Mouse (Mus musculus) heart, adult 2 months (tissue): ENCODE measurements around the gene U2af2. TPM values are rescaled to one million over a fixed set of nuclear protein-coding genes. Genes with fewer than 3 reads are reported as not detected.

Experiments
- DNase-seq, 2 experiments: peaks; one replicate each; pipeline ENCODE4 v3.0.0; 2021
- H3K27ac ChIP-seq: fragments of 200-600 bp; 2 replicates; pipeline ENCODE4 v1.8.1; 2022
- H3K27me3 ChIP-seq: fragments of 200-500 bp; 2 replicates; pipeline ENCODE4 v1.6.1; 2012; ENCODE audit warnings: mild to moderate bottlenecking, low read length, inconsistent platforms, mixed read lengths; ENCODE audit not compliant: control insufficient read depth, insufficient read depth
- H3K36me3 ChIP-seq: fragments of 200-500 bp; 2 replicates; pipeline ENCODE4 v1.6.1; 2012; ENCODE audit warnings: low read length, inconsistent platforms; ENCODE audit not compliant: control insufficient read depth, insufficient read depth
- H3K4me1 ChIP-seq: fragments of 200-500 bp; 2 replicates; pipeline ENCODE4 v1.6.1; 2011; ENCODE audit warnings: low read length; ENCODE audit not compliant: control insufficient read depth, insufficient read depth
- H3K4me3 ChIP-seq: fragments of 200-600 bp; 2 replicates; pipeline ENCODE4 v1.8.1; 2022
- H3K79me2 ChIP-seq: fragments of 200-500 bp; replicated peaks from 2 replicates; pipeline ENCODE4 v1.6.1; 2012; ENCODE audit warnings: mild to moderate bottlenecking, inconsistent platforms, low read length, moderate library complexity, mixed read lengths; ENCODE audit not compliant: control insufficient read depth, insufficient read depth
- H3K9ac ChIP-seq: fragments of 200-500 bp; 2 replicates; pipeline ENCODE4 v1.6.1; 2012; ENCODE audit warnings: low read depth, mild to moderate bottlenecking, control low read depth, inconsistent platforms, low read length, mixed read lengths
- CTCF ChIP-seq: fragments of 200-600 bp; IDR thresholded peaks from 2 replicates; pipeline ENCODE4 v1.8.1; 2022; ENCODE audit warnings: antibody characterized with exemption, mild to moderate bottlenecking, moderate library complexity
- EP300 ChIP-seq: fragments of 200-500 bp; IDR thresholded peaks from 2 replicates; pipeline ENCODE4 v1.6.1; 2011; ENCODE audit warnings: low read depth, low read length, control low read depth; ENCODE audit not compliant: insufficient read depth
- POLR2A ChIP-seq: fragments of 200-500 bp; IDR thresholded peaks from 2 replicates; pipeline ENCODE4 v1.6.1; 2011; ENCODE audit warnings: mild to moderate bottlenecking, low read depth, low read length, control low read depth; ENCODE audit not compliant: insufficient read depth
- WGBS: fragments of 180-500 bp; shearing (Covaris S2); methylation state at CpG from one replicate; pipeline ENCODE4 v1.1.7; 2018; 5-methylcytosine and 5-hydroxymethylcytosine counted together
- intact Hi-C: fragments of 180-260 bp; cut with DNase I; formaldehyde crosslinking; loops from one replicate; pipeline ENCODE4 v1.15.1; 2025
- polyA plus RNA-seq: library from polyadenylated mRNA; depleted of rRNA; stranded (reverse); fragments of >200 nt; gene quantifications from 2 replicates; pipeline ENCODE4 v1.2.3, GENCODE M21; 2012
- total RNA-seq, 2 experiments: library from RNA; stranded (reverse); gene quantifications; 2 replicates each; pipeline ENCODE4 v1.2.3; 2021

The U2af2 gene
- total and polyA plus RNA-seq, 3 experiments: 65.6 to 84.4 (median 68.5) TPM

GRCm38 (mm10) chr7:5033818-5034217, 28.1 kb upstream of the U2af2 start, which contains the start of gene 4632433K11Rik:
Gene 4632433K11Rik, plus strand, starts transcription at chr7:5034118.
- Histone ChIP-seq H3K36me3 (no peaks in the 10 kb centered on the region; the same call in 1 of the 2 replicates), H3K4me3 (no peak within 1 kb of the TSS), H3K27me3 (no peaks in the 10 kb centered on the region), H3K27ac (no peak within 1 kb of the TSS), H3K9ac (no peak within 1 kb of the TSS), H3K79me2 (peaks cover 2% of the 10 kb centered on the region; the same call in 1 of the 2 replicates), H3K4me1 (no peaks in the 10 kb centered on the region; the same call in 1 of the 2 replicates)
- intact Hi-C loops: no loop called here
- TF ChIP-seq CTCF (no peak), POLR2A (no peak), EP300 (no peak)
- no peak for DNase-seq
- WGBS: 88% methylated on average over 3 of the region's 3 CpGs

GRCm38 (mm10) chr7:5035628-5036027, 26.3 kb upstream of the U2af2 start:
- no peaks in the 10 kb centered on the region; the same call in 1 of the 2 replicates for H3K36me3 ChIP-seq
- H3K4me3 ChIP-seq: no peak overlapping the region
- intact Hi-C loops: loop anchor here (2.0 kb wide), 1 partner anchor 15 kb away; the partner anchor contains the start of gene Zfp580

GRCm38 (mm10) chr7:5036136-5036535, 25.8 kb upstream of the U2af2 start:
- Histone ChIP-seq H3K4me1 (no peaks in the 10 kb centered on the region; the same call in 1 of the 2 replicates), H3K9ac (no peak overlapping the region), H3K36me3 (no peaks in the 10 kb centered on the region; the same call in 1 of the 2 replicates), H3K27ac (no peak overlapping the region), H3K27me3 (no peaks in the 10 kb centered on the region), H3K4me3 (no peak overlapping the region), H3K79me2 (no peaks in the 10 kb centered on the region)
- intact Hi-C loops: loop anchor here (2.0 kb wide), 1 partner anchor 15 kb away; the partner anchor contains the start of gene Zfp580
- TF ChIP-seq CTCF (no peak), EP300 (no peak), POLR2A (no peak)
- 93% methylated on average over 9 of the region's 9 CpGs for WGBS
- no peak for DNase-seq

More at GRCm38 (mm10) chr7:5035628-5036027, 26.3 kb upstream of the U2af2 start:
- H3K4me1 ChIP-seq: no peaks in the 10 kb centered on the region; the same call in 1 of the 2 replicates
- 94% methylated on average over 17 of the region's 17 CpGs for WGBS
- no peak for TF ChIP-seq POLR2A
- no peak for TF ChIP-seq EP300
- TF ChIP-seq CTCF: no peak
- no peak overlapping the region for H3K9ac ChIP-seq
- no peaks in the 10 kb centered on the region for H3K79me2 ChIP-seq
- no peak overlapping the region for H3K27ac ChIP-seq
- no peak for DNase-seq
- no peaks in the 10 kb centered on the region for H3K27me3 ChIP-seq

GRCm38 (mm10) chr7:5037026-5037425, 24.9 kb upstream of the U2af2 start:
- TF ChIP-seq EP300 (no peak), POLR2A (no peak), CTCF (no peak)
- DNase-seq: no peak
- Histone ChIP-seq H3K79me2 (no peaks in the 10 kb centered on the region), H3K4me1 (no peaks in the 10 kb centered on the region; the same call in 1 of the 2 replicates), H3K36me3 (no peaks in the 10 kb centered on the region; the same call in 1 of the 2 replicates), H3K27ac (no peak overlapping the region), H3K9ac (no peak overlapping the region), H3K4me3 (no peak overlapping the region), H3K27me3 (no peaks in the 10 kb centered on the region)
- WGBS: 91% methylated on average over 7 of the region's 7 CpGs
- intact Hi-C loops: loop anchor here (2.0 kb wide), 1 partner anchor 14 kb away; the partner anchor contains the start of gene Zfp580

GRCm38 (mm10) chr7:5037467-5037866, 24.5 kb upstream of the U2af2 start:
- peak overlapping the region; percentile 98 for H3K4me3 ChIP-seq
- H3K27me3 ChIP-seq: no peaks in the 10 kb centered on the region
- H3K4me1 ChIP-seq: no peaks in the 10 kb centered on the region; the same call in 1 of the 2 replicates
- no peak overlapping the region for H3K9ac ChIP-seq
- DNase-seq: no peak
- H3K79me2 ChIP-seq: no peaks in the 10 kb centered on the region
- WGBS: 69% methylated on average over 8 of the region's 8 CpGs
- intact Hi-C loops: loop anchor here (2.0 kb wide), 1 partner anchor 13 kb away; the partner anchor contains the start of gene Zfp580
- peak overlapping the region; percentile 98 for H3K27ac ChIP-seq
- TF ChIP-seq CTCF: no peak
- no peak for TF ChIP-seq POLR2A
- TF ChIP-seq EP300: no peak
- H3K36me3 ChIP-seq: no peaks in the 10 kb centered on the region; the same call in 1 of the 2 replicates
